Comparison of ENCODE assay signal across 11 mouse cellular contexts in the genomic region with DNA sequence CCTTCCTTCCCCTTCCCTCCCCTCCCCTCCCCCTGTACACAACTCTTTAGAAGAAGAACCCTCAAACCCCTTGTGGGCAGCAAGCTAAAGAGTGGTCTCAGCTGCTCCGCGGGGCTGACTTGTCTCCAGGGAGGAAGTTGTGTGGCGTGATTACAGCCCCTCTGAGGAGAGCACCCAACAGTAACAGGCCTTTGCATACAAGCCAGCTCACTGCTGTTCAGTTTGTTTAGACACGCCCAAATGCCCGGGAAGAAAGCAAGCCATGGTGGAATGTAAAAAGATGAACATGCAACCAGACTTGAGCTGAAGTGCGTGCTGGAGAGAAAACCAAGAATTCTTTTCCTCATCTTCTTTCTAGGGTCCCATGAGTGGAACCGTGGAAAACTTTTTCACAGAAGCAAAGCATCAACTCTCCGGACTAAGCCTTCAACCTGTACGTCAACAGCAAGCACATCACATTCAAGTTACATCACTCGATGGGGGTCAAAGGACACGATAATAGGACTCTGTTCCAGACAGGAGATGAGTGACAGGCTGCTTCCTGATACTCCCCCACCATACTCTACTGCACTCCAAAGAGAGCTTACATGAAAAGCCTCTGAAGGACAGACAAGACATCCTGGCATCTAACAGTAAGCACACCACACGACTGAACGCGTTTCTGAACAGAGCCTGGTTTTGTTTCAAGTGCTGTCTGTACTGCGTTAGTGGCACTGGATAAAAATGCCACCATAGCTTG.
DNase-seq lines count a peak whose midpoint lies in the region; ATAC-seq lines count a peak whose summit lies in the region.
"Had no signal": no experiment of that assay in that cellular context is flagged by ENCODE, and none has a peak within 500 bp of the region (broad histone marks: within the 10 kb centered on the region; RNA-seq: fewer than 3 reads in every experiment).

No protein-coding gene starts in this region.

- no peaks in the 10 kb centered on the region for H3K9me3 ChIP-seq in heart, embryonic 16.5 days (replicated peaks; ENCODE audit: control insufficient read depth, low read length)
- H3K9me3 ChIP-seq: forebrain, embryonic 12.5 days; midbrain, embryonic 12.5 days had no signal

- peaks cover 40% of the 10 kb centered on the region for H3K4me1 ChIP-seq in heart, embryonic 16.5 days (ENCODE audit: control insufficient read depth, insufficient read depth, low read length)

- DNase-seq in heart, adult 8-10 months (ENCODE audit: low spot score), result no peak
- peak; percentile 45 for DNase-seq in ES-CJ7 (ENCODE audit: low read depth, low spot score)
- DNase-seq in heart, postnatal 10 days, result peak; percentile 23 to 35
- DNase-seq in lung, postnatal 14 days, result peak; percentile 16
- DNase-seq in layer of hippocampus, adult 11-12 months (ENCODE audit: low spot score), result no peak
- no peak for DNase-seq in ovary, adult 18-20 months (ENCODE audit: low spot score)
- no peak for DNase-seq in adrenal gland, postnatal 36 days

- no peaks in the 10 kb centered on the region for H3K27me3 ChIP-seq in heart, embryonic 16.5 days (ENCODE audit: control insufficient read depth, insufficient read depth, low read length)
- H3K27me3 ChIP-seq: forebrain, embryonic 12.5 days; midbrain, embryonic 12.5 days; Patski had no signal

- H3K4me2 ChIP-seq in heart, embryonic 16.5 days (ENCODE audit: low read depth, low read length), result 0 out of 2 replicates have a peak overlapping the region, but pooled peaks have one; percentile 0
- H3K4me2 ChIP-seq: forebrain, embryonic 12.5 days; midbrain, embryonic 12.5 days had no signal

- H3K36me3 ChIP-seq in heart, embryonic 16.5 days (ENCODE audit: control insufficient read depth, insufficient read depth), result no peaks in the 10 kb centered on the region
- H3K36me3 ChIP-seq: forebrain, embryonic 12.5 days; midbrain, embryonic 12.5 days had no signal

- no peak overlapping the region for H3K9ac ChIP-seq in heart, embryonic 16.5 days (ENCODE audit: low read length)
- H3K9ac ChIP-seq: forebrain, embryonic 12.5 days; midbrain, embryonic 12.5 days had no signal

- no peak overlapping the region for H3K4me3 ChIP-seq in heart, embryonic 16.5 days (ENCODE audit: low read length)
- H3K4me3 ChIP-seq: forebrain, embryonic 12.5 days; midbrain, embryonic 12.5 days had no signal

- intact Hi-C loops in heart, postnatal 10 days (cut with DNase I), result no loop called here

- peak; percentile 53 for ATAC-seq in heart, embryonic 16.5 days (replicated peaks; ENCODE audit: extremely low read depth, insufficient read depth, low FRiP score)
- ATAC-seq: Patski had no signal

- H3K27ac ChIP-seq in heart, embryonic 16.5 days (ENCODE audit: low read length), result peak overlapping the region; percentile 0; the same call in 1 of the 2 replicates
- H3K27ac ChIP-seq: forebrain, embryonic 12.5 days; midbrain, embryonic 12.5 days had no signal

- WGBS in heart, embryonic 16.5 days, result 15% methylated on average over 15 of the region's 15 CpGs

Comparison
In these comparisons a context has a peak if more than half of its experiments do, and no peak if none do; other contexts are left out.
1. DNase-seq: peak in ES-CJ7 (single experiment), heart, postnatal 10 days (2 of 2) and lung, postnatal 14 days (single experiment); none in heart, adult 8-10 months (single experiment), layer of hippocampus, adult 11-12 months (single experiment), ovary, adult 18-20 months (single experiment) and adrenal gland, postnatal 36 days (0 of 2).